Mouse (Mus musculus) limb, embryonic 14.5 days (tissue): ENCODE data around the gene BC004004. TPM values are rescaled to one million over a fixed set of nuclear protein-coding genes. Genes with fewer than 3 reads are reported as not detected.

Source experiments
- ATAC-seq: fragments of 200-750 bp; cut with Nextera tagmentation; 2 replicates; pipeline ENCODE4 v1.8.0; 2017; ENCODE audit warnings: low read depth, moderate number of reproducible peaks, moderate TSS enrichment; ENCODE audit not compliant: low FRiP score
- DNase-seq: peaks from one replicate; pipeline ENCODE4 v3.0.0-alpha.2; 2015; ENCODE audit warnings: low spot score
- H3K27ac ChIP-seq: fragments of 300-500 bp; sonication (generic); replicated peaks from 2 replicates; pipeline ENCODE4 v1.5.1; 2014; ENCODE audit warnings: low read depth, mild to moderate bottlenecking, low read length, moderate library complexity, mixed read lengths
- H3K27me3 ChIP-seq: fragments of 300-500 bp; sonication (generic); 2 replicates; pipeline ENCODE4 v1.6.1; 2014; ENCODE audit warnings: low read length, mixed read lengths; ENCODE audit not compliant: control insufficient read depth, insufficient read depth
- H3K36me3 ChIP-seq: fragments of 300-500 bp; sonication (generic); 2 replicates; pipeline ENCODE4 v1.6.1; 2014; ENCODE audit warnings: mild to moderate bottlenecking, low read length, moderate library complexity, mixed read lengths; ENCODE audit not compliant: control insufficient read depth, insufficient read depth
- H3K4me1 ChIP-seq: fragments of 300-500 bp; sonication (generic); 2 replicates; pipeline ENCODE4 v1.6.1; 2014; ENCODE audit warnings: antibody characterized with exemption, low read length, mixed read lengths; ENCODE audit not compliant: control insufficient read depth, insufficient read depth
- H3K4me2 ChIP-seq: fragments of 300-500 bp; sonication (generic); replicated peaks from 2 replicates; pipeline ENCODE4 v1.6.1; 2014; ENCODE audit warnings: low read depth, mild to moderate bottlenecking, low read length, moderate library complexity; ENCODE audit not compliant: severe bottlenecking
- H3K4me3 ChIP-seq: fragments of 300-500 bp; sonication (generic); replicated peaks from 2 replicates; pipeline ENCODE4 v1.5.1; 2014; ENCODE audit warnings: low read length
- H3K9ac ChIP-seq: fragments of 300-500 bp; sonication (generic); 2 replicates; pipeline ENCODE4 v1.6.1; 2014; ENCODE audit warnings: mild to moderate bottlenecking, low read depth, low read length, moderate library complexity; ENCODE audit not compliant: severe bottlenecking
- H3K9me3 ChIP-seq: fragments of 300-500 bp; sonication (generic); 2 replicates; pipeline ENCODE4 v1.6.1; 2016; ENCODE audit warnings: low read length; ENCODE audit not compliant: control insufficient read depth
- POLR2A ChIP-seq: fragments of 200-500 bp; IDR thresholded peaks from 2 replicates; pipeline ENCODE4 v1.8.0; 2012; ENCODE audit warnings: inconsistent platforms, mild to moderate bottlenecking, moderate library complexity, borderline replicate concordance; ENCODE audit not compliant: insufficient read depth, insufficient read length; ENCODE audit errors: extremely low read depth
- WGBS: fragments of 180-500 bp; shearing (Covaris S2); extraction: QIAGEN DNeasy Blood & Tissue Kit; methylation state at CpG from one replicate; pipeline ENCODE4 v1.1.7; 2014; 5-methylcytosine and 5-hydroxymethylcytosine counted together
- polyA plus RNA-seq, 2 experiments: library from polyadenylated mRNA; depleted of rRNA in 1 of 2; stranded (reverse) in 1 of 2; unstranded in 1 of 2; fragments of >200 nt; fragmentation: Nextera tagmentation in 1 of 2; extraction: Ambion mirVana in 1 of 2; gene quantifications; 2 replicates each; pipeline versions ENCODE4 v1.2.1 to v1.2.3; 2012 to 2014

Gene BC004004
- polyA plus RNA-seq, 2 experiments, result 58.7 to 85.3 TPM

GRCm38 (mm10) chr17:29342010-29342910, 73.7 kb downstream of the BC004004 start:
- WGBS, result 34% methylated on average over 13 of the region's 13 CpGs
- H3K4me3 ChIP-seq, result no peak overlapping the region
- H3K9me3 ChIP-seq, result no peaks in the 10 kb centered on the region
- H3K36me3 ChIP-seq, result peaks cover 48% of the 10 kb centered on the region
- peaks cover 37% of the 10 kb centered on the region for H3K4me1 ChIP-seq
- H3K4me2 ChIP-seq, result peak overlapping the region; percentile 22
- DNase-seq (peak; percentile 69), ATAC-seq (peak; percentile 69)
- H3K27ac ChIP-seq, result peak overlapping the region; percentile 73
- no peak for TF ChIP-seq POLR2A
- H3K9ac ChIP-seq, result peak overlapping the region; percentile 38
- H3K27me3 ChIP-seq, result no peaks in the 10 kb centered on the region

- Histone ChIP-seq H3K9ac (no peak overlapping the region), H3K4me3 (no peak overlapping the region), H3K27me3 (no peaks in the 10 kb centered on the region), H3K27ac (no peak overlapping the region), H3K4me2 (no peak overlapping the region), H3K36me3 (peaks cover 39% of the 10 kb centered on the region), H3K9me3 (no peaks in the 10 kb centered on the region), H3K4me1 (peaks cover 38% of the 10 kb centered on the region)
- ATAC-seq, result no peak
- no peak for TF ChIP-seq POLR2A
- no peak for DNase-seq
- 91% methylated on average over 5 of the region's 5 CpGs for WGBS
Measured at GRCm38 (mm10) chr17:29343241-29343640, 74.7 kb downstream of the BC004004 start.

- no peak overlapping the region for H3K4me2 ChIP-seq
Measured at GRCm38 (mm10) chr17:29345272-29345671, 76.7 kb downstream of the BC004004 start.

GRCm38 (mm10) chr17:29346496-29347125, 78.0 kb downstream of the BC004004 start:
- ATAC-seq, result no peak

More at GRCm38 (mm10) chr17:29345272-29345671, 76.7 kb downstream of the BC004004 start:
- WGBS, result 94% methylated on average over 12 of the region's 12 CpGs
- Histone ChIP-seq H3K27me3 (no peaks in the 10 kb centered on the region), H3K4me1 (peaks cover 39% of the 10 kb centered on the region), H3K9me3 (no peaks in the 10 kb centered on the region), H3K9ac (no peak overlapping the region), H3K4me3 (no peak overlapping the region), H3K36me3 (peaks cover 18% of the 10 kb centered on the region), H3K27ac (no peak overlapping the region)
- no peak for ATAC-seq
- no peak for DNase-seq
- TF ChIP-seq POLR2A, result no peak

GRCm38 (mm10) chr17:29347126-29347644, 78.6 kb downstream of the BC004004 start:
- Histone ChIP-seq H3K4me2 (peak overlapping the region; percentile 65), H3K36me3 (peaks cover 13% of the 10 kb centered on the region), H3K4me1 (peaks cover 20% of the 10 kb centered on the region), H3K27me3 (no peaks in the 10 kb centered on the region), H3K27ac (peak overlapping the region; percentile 88), H3K4me3 (peak overlapping the region; percentile 72), H3K9me3 (no peaks in the 10 kb centered on the region), H3K9ac (peak overlapping the region; percentile 80)
- WGBS, result under 1% methylated on average over 45 of the region's 45 CpGs
- ATAC-seq (peak; percentile 24), DNase-seq (no peak)
- TF ChIP-seq POLR2A, result no peak

More at GRCm38 (mm10) chr17:29346496-29347125, 78.0 kb downstream of the BC004004 start:
- TF ChIP-seq POLR2A, result no peak
- Histone ChIP-seq H3K4me2 (peak overlapping the region; percentile 65), H3K9me3 (no peaks in the 10 kb centered on the region), H3K4me3 (peak overlapping the region; percentile 72), H3K27ac (peak overlapping the region; percentile 88), H3K4me1 (peaks cover 25% of the 10 kb centered on the region), H3K9ac (peak overlapping the region; percentile 80), H3K36me3 (peaks cover 13% of the 10 kb centered on the region), H3K27me3 (no peaks in the 10 kb centered on the region)
- peak; percentile 55 for DNase-seq
- WGBS, result 6% methylated on average over 11 of the region's 11 CpGs
